Mouse (Mus musculus): ENCODE measurements around the gene Elf2.
A peak's percentile ranks its signal among the peaks of the same experiment; 100 is the strongest.

The Elf2 gene

DNA sequence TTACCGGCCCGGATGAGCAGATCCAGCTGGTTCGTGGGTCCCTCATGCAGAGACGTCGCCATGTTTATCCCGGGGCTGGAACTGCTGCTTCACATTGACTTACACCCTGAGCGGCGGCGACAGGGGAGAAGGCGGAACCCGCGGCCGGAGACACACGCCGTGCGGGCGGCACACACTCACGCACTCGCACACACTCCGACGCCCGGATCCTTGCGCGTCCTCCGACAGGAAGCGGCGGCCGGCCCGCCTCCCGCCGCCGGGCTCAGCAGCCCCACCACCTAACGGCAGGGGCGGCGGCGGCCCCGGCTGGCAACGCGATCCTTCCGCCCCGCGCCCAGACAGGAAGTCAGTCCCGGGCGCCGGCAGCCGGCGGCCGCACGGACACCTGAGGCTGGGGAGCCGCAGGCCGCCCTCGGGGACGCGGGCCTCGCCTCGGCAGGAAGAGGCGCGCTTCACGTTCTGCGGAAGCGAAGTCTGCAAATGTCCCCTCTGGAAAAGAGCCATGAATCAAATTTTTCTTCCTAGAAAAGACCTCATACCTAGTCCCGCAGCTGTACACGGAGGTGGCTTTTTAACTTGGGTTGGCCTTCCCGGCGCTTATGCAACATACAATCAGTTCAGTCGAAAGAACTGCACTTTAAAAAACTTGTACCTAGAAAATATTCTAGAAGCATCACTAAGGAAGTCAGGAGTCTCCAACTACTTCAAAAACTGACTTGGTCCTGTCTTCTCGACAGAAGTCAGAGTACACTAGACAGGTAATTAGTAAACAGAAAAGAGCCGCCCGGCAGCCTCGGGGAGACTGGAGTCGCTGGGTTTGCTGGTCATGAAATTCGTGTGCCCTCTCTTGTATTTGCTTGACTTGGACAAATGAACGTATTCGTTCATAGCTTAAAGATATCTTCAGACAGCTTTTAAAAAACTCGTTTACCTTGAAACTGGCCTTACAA is 63.0 kb downstream of the Elf2 start:
- peak; percentile 56 for DNase-seq (ENCODE audit: low spot score)

DNA sequence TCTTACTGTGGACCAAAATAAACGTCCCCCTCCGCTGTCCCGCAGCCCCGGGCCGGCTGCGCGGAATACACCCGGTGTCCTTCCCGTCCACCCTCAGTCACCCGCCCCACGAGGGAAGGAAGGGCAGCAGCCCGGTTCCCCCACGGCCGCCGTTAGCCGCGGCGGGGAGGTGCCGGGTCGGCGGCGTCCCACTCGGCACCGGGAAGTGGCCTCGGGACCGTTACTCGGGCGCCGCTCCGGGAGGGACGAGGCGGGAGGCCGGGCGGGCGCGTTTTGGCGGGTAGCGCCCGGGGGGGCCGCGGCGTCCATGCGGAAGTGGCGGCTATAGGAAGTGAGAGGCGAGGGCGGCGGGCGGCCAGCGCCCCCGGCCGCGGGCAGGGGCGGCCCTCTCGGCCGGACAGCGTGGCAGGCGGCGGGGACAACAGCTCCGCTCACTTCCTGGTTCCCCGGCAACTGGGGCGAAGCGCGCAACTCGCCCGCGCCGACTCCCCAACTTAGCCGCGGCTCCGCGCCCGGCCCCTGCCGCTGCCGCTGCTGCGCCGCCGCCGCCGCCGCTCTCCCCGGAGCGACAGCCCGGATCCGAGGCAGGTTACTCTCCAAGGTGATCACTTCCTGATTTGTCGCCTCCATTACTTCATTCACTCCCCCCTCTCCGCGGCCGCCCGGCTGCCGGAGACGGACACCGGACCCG is 63.9 kb downstream of the Elf2 start:
- no peak for DNase-seq (ENCODE audit: low spot score)

- DNase-seq (ENCODE audit: low spot score) = peak; percentile 89
Observed at GRCm38 (mm10) chr3:51275956-51276398, 64.5 kb downstream of the Elf2 start.

DNA sequence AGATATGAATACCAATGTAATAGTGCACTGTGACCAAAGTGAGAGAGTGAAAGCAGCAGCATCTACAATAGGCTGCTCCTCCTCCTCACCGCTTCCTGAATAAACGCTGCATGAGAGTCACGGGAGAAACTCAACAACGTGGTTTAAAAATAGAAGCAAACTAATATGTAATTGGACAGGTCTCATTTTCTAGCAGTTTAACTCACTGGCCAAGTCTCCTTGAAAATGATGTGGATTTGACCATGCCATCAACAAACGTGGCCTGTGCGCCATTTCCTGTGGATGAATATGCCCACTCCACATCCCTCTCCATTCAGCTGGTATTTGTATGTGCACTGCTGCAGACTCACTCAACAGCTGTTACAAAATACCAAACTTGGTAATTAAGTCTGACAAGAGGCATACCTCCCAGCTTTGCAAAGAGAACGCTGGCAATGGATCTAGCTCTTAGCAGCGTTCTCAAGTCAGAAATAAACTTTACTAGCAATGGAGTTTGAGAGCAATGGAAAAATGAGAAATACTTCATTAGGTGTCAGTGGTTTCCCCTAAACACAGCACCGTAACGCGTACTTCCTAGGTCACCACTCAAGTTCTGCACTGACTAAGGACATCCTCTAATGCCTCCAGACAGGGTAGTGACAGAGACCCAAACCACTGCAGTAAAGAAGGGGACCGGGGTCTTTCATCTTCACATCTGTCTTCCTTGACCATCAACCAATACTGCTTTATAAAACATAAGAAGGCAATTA is 70.2 kb downstream of the Elf2 start:
- no peak for DNase-seq (ENCODE audit: low spot score)

DNA sequence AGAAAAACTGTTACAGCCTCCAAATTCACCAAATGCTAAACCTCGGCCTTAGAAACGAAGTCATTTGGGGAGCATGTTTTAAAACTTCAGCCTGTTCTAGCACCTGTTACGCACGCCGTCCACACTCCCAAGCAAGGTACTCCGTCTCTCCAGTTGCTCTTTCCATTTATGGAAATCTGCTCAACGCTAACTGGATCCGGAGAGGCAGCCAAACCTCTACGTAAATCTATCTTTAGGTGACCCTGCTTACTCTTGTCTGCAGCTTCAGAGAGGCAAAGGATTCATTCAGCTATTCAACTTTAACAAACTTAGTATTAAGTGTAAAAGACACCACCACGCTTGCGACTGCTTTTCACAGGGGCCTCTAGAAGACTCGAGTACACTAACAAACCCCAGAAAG is 72.0 kb downstream of the Elf2 start:
- no peak for DNase-seq (ENCODE audit: low spot score)

GRCm38 (mm10) chr3:51262942-51263341 is 77.5 kb downstream of the Elf2 start:
- no peak for DNase-seq (ENCODE audit: low spot score)

GRCm38 (mm10) chr3:51258070-51258469 is 82.4 kb downstream of the Elf2 start:
- DNase-seq (ENCODE audit: low spot score) = no peak

- DNase-seq (ENCODE audit: low spot score) = no peak
Observed at GRCm38 (mm10) chr3:51256450-51256849, 84.0 kb downstream of the Elf2 start.

- no peak for DNase-seq (ENCODE audit: low spot score)
Observed at GRCm38 (mm10) chr3:51254784-51255183, 85.7 kb downstream of the Elf2 start.

DNA sequence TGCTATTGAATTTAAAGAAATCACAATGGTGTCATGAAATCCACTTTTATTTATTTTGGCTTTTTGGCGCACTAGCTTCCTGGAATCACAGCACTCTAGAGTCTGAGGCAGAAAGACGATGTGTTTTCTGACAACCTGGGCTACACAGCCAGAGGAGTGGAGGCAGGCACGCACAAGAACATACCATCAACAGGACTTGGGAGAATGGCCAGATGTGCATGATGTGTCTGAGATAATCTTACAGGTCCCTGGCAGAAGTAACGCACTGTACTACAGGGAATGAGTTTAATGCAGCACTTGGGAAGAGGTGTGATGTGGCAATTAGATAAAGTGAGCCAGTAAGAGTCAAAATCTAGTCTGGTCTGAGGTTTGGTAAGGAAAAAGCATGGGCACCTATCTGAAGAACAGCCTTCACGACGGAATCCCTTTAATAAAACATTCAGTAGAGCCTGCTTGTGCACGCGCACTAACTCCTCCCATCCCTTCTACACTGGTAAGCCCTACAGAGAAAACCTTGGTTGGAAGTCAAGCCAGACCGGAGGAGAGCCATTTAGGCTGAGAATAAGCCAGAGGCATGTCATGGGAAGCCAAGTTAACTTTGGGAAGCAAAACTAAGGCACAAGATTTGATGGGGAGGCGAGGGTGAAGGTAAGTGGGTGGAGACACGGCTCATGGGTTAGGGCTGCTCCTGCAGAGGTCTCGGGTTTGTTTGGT is 87.6 kb downstream of the Elf2 start:
- no peak for DNase-seq (ENCODE audit: low spot score)

DNA sequence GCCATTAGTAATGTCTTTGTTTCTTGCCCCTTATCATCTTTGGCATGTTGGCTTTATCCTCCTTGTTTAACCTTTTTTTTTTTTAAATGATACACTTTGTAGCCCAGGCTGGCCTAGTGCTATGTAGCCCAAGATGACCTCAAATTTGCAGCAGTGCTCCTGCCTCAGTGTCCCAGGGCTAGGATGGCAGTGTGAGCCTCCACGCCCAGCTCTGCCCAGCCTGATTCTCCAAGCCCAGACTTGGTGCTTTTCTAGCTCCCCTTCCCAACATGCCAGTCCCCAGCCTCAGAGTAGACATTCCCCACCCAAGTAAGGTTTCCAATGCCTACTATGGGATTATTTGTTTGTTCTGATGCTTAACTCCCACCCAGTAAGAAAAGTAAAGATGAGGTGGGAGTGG is 88.2 kb downstream of the Elf2 start:
- no peak for DNase-seq (ENCODE audit: low spot score)

- DNase-seq (ENCODE audit: low spot score) = no peak
Observed at GRCm38 (mm10) chr3:51251057-51251456, 89.4 kb downstream of the Elf2 start.

DNA sequence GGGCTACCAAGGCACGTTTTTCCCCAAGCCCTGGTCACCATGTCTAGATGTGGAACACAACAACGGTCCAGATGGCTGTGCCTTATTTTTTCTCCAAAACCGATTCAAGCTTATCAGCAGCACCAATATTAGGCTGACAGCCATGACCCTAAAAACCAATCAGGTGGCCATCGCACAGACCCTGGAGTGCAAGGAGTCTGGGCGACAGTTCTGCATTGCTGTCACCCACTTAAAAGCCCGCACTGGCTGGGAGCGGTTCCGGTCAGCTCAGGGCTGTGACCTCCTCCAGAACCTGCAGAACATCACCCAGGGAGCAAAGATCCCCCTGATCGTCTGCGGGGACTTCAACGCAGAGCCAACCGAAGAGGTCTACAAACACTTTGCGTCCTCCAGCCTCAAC is 90.6 kb downstream of the Elf2 start:
- no peak for DNase-seq (ENCODE audit: low spot score)

DNA sequence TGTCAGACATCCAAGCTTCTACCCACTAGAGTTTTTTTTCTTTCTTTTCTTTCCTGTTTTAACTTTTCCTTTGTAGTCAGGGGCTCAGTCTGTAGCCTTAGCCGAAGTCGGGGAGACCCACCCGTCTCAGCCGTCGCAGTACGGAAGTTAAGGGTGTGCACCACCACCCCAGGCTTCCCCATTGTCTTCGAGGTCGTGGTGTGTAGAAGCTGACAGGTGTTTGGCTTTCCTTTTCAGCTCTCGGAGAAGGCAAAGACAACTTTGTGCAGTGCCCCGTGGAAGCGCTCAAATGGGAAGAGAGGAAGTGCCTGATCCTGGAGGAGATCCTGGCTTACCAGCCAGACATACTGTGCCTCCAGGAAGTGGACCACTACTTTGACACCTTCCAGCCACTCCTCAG is 91.0 kb downstream of the Elf2 start:
- DNase-seq (ENCODE audit: low spot score) = no peak

DNA sequence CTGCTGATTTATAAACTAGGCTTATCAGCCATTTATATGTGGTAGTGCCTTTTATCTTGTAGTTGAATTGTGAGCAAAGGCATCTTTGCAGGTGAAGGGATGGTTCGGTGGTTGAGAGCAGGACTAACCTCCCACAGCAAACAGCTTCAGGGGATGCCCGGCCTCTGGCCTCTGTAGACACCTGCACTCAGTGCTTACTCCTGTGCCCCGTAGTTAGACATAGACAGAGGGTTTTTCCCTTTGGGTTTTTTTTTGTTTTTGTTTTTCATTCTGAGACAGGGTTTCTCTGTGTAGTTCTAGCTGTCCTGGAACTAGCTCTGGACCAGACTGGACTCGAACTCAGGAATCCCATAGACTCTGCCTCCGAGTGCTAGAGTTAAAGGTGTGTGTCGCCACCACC is 91.9 kb downstream of the Elf2 start:
- DNase-seq (ENCODE audit: low spot score) = no peak

DNA sequence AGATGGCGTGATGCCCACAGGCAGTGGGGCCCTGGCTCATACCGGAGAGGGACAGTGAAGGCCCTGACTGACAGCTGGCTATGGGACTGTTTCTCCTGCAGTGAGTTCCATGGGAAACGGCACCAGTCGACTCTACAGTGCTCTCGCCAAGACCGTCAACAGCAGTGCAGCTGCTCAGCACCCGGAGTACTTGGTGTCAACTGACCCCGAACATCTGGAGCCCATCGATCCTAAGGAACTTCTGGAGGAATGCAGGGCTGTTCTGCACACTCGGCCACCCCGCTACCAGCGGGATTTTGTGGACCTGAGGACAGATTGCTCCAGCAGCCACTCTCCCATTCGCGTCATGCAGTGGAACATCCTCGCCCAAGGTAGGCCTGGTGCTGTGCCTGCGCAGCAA is 92.8 kb downstream of the Elf2 start:
- no peak for DNase-seq (ENCODE audit: low spot score)

- DNase-seq (ENCODE audit: low spot score) = no peak
Observed at GRCm38 (mm10) chr3:51239541-51239940, 100.9 kb downstream of the Elf2 start.

DNA sequence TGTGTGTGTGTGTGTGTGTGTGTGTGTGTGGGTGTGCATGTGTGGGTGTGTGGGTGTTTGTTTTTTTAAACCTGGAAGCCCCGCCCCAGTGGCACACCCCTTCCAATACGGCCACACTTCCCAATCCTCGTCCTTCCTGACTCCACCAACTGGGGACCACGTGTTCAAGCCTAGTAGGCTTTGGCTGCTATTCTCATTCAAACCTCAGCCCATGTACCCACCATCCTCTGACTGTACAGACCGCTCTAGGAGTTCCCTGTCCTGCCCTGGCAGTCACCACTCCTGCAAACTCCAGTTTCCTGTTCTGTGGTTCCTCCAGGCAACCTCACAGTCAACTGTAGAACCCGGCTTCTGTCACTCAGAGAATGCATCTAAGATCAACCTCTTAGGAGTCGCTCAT is 101.9 kb downstream of the Elf2 start:
- DNase-seq (ENCODE audit: low spot score) = no peak

- DNase-seq (ENCODE audit: low spot score) = no peak
Observed at GRCm38 (mm10) chr3:51234752-51235055, 105.8 kb downstream of the Elf2 start.

GRCm38 (mm10) chr3:51233918-51234751 is 106.3 kb downstream of the Elf2 start:
- DNase-seq (ENCODE audit: low spot score) = peak; percentile 62

GRCm38 (mm10) chr3:51233474-51233873 is 107.0 kb downstream of the Elf2 start:
- DNase-seq (ENCODE audit: low spot score) = no peak

All from urinary bladder, postnatal 10 days (tissue).